ENCODE assay signal across 18 mouse cellular contexts in the genomic region with DNA sequence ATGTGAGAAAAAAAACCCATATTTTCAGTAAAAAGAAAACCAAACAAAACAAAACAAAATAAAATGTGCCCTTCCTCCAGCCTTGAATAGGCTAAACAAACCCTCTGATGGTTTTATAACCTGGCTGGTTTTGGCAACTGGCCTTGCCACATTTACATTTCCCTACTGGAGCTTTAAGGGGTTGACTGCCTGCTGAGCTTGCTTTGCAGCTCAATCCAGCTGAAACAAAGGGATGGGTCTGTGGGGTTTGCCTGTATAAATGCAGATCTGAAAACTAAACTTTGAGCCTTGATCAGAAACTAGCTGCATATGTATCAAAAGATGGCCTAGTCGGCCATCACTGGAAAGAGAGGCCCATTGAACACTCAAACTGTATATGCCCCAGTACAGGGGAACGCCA.
"Had no signal": no experiment of that assay in that cellular context is flagged by ENCODE, and none has a peak within 500 bp of the region (broad histone marks: within the 10 kb centered on the region; RNA-seq: fewer than 3 reads in every experiment).

No protein-coding gene starts in this region.

- ATAC-seq: forebrain, embryonic 13.5 days; forebrain, embryonic 14.5 days; forebrain, embryonic 15.5 days; forebrain, embryonic 16.5 days; forebrain, postnatal 0 days had no signal

- DNase-seq: cerebellum, postnatal 10 days; cerebellum, postnatal 14 days; cerebellum, postnatal 25 days; cerebellum, postnatal 36 days; embryo, embryonic 11 days; forebrain, postnatal 0 days; gastrocnemius, adult 2 months; gastrocnemius, postnatal 10 days; gastrocnemius, postnatal 14 days; gastrocnemius, postnatal 25 days; gastrocnemius, postnatal 36 days; heart, adult 11 months; heart, adult 18-20 months; heart, adult 2 months had no signal
